Comparison of ENCODE assay signal across 15 mouse cellular contexts in genomic region chr17:46272675-46273074, GRCm38 (mm10). TPM values are rescaled to one million over a fixed set of nuclear protein-coding genes. Genes with fewer than 3 reads are reported as not detected.
DNase-seq lines count a peak whose midpoint lies in the region; ATAC-seq and TF ChIP-seq lines count a peak whose summit lies in the region.
"Had no signal": no experiment of that assay in that cellular context is flagged by ENCODE, and none has a peak within 500 bp of the region (broad histone marks: within the 10 kb centered on the region; RNA-seq: fewer than 3 reads in every experiment).

No protein-coding gene starts in this region.

- no peak overlapping the region for H3K9ac ChIP-seq in kidney, embryonic 15.5 days
- H3K9ac ChIP-seq in liver, postnatal 0 days (replicated peaks) = no peak overlapping the region
- H3K9ac ChIP-seq: liver, embryonic 15.5 days had no signal

- DNase-seq in kidney, adult 11 months = peak; percentile 61
- DNase-seq in adrenal gland, postnatal 10 days = peak; percentile 59
- DNase-seq in adrenal gland, postnatal 36 days = peak; percentile 67 to 78
- peak; percentile 56 for DNase-seq in kidney, adult 9 months
- no peak for DNase-seq in liver, postnatal 0 days
- DNase-seq: cerebellum, adult 11 months; right cerebral cortex, postnatal 25 days; thymus, postnatal 14 days had no signal

- no peaks in the 10 kb centered on the region for H3K27me3 ChIP-seq in kidney, embryonic 15.5 days
- no peaks in the 10 kb centered on the region for H3K27me3 ChIP-seq in liver, postnatal 0 days (ENCODE audit: insufficient read depth, low read length)
- H3K27me3 ChIP-seq: CH12.LX; liver, embryonic 15.5 days had no signal

- no peak overlapping the region for H3K27ac ChIP-seq in kidney, embryonic 15.5 days
- no peak overlapping the region for H3K27ac ChIP-seq in liver, postnatal 0 days (ENCODE audit: low read depth)
- H3K27ac ChIP-seq: liver, embryonic 15.5 days; macrophage had no signal

- no peak for TF ChIP-seq CTCF in liver, postnatal 0 days (IDR thresholded peaks at IDR 0.05; ENCODE audit: low read depth)

- H3K4me1 ChIP-seq in kidney, embryonic 15.5 days = 0 out of 2 replicates have a peak, but pooled peaks cover 5% of the 10 kb centered on the region
- H3K4me1 ChIP-seq in liver, postnatal 0 days (ENCODE audit: insufficient read depth) = no peaks in the 10 kb centered on the region

- no peaks in the 10 kb centered on the region for H3K9me3 ChIP-seq in kidney, embryonic 15.5 days (replicated peaks)
- no peaks in the 10 kb centered on the region for H3K9me3 ChIP-seq in liver, postnatal 0 days (ENCODE audit: low read length)
- H3K9me3 ChIP-seq: liver, embryonic 15.5 days had no signal

- ATAC-seq in kidney, embryonic 15.5 days (replicated peaks; ENCODE audit: low FRiP score) = no peak
- ATAC-seq in monocyte, adult 5-6 weeks (replicated peaks; ENCODE audit: insufficient number of reproducible peaks, low FRiP score, low TSS enrichment, poor library complexity, severe bottlenecking) = no peak
- no peak for ATAC-seq in liver, postnatal 0 days
- ATAC-seq: inflammation-experienced regulatory T-cells, adult 6 months had no signal

- no peak overlapping the region for H3K4me3 ChIP-seq in kidney, embryonic 15.5 days (replicated peaks)
- no peak overlapping the region for H3K4me3 ChIP-seq in liver, postnatal 0 days (ENCODE audit: low read depth, low read length)
- H3K4me3 ChIP-seq: liver, embryonic 15.5 days had no signal

- no peak for TF ChIP-seq EP300 in liver, postnatal 0 days (IDR thresholded peaks at IDR 0.05; ENCODE audit: low read depth)

- WGBS in kidney, embryonic 15.5 days = 80% methylated on average over 5 of the region's 5 CpGs
- WGBS in liver, postnatal 0 days (ENCODE audit: insufficient replicate concordance) = 79% methylated on average over 5 of the region's 5 CpGs

- H3K4me2 ChIP-seq in kidney, embryonic 15.5 days = no peak overlapping the region
- H3K4me2 ChIP-seq in liver, postnatal 0 days (ENCODE audit: low read depth, low read length) = no peak overlapping the region
- H3K4me2 ChIP-seq: liver, embryonic 15.5 days had no signal

- H3K36me3 ChIP-seq in kidney, embryonic 15.5 days = peaks cover 84% of the 10 kb centered on the region
- H3K36me3 ChIP-seq in liver, postnatal 0 days (replicated peaks; ENCODE audit: insufficient read depth, low read length) = peaks cover 34% of the 10 kb centered on the region

RNA-seq across cellular contexts. Expression of gene Tjap1, which starts 10.2 kb away (rescaled TPM):
- 40.3 and 47.7 TPM in 2 replicates for polyA plus RNA-seq in kidney, embryonic 15.5 days (2015; fragmentation: Nextera tagmentation; extraction: Ambion mirVana)
- total RNA-seq in adrenal gland, postnatal 10 days (2021) = 10 to 100 TPM; 42.0 to 52.6 TPM
- total RNA-seq in adrenal gland, postnatal 36 days (2021) = 10 to 100 TPM; 46.1 to 49.9 TPM
- total RNA-seq in monocyte, adult 5-6 weeks (2017) = 14.6 to 18.0 TPM (median 18.0 TPM) in 3 replicates
- 5.6 and 6.2 TPM in 2 replicates for polyA plus RNA-seq in liver, postnatal 0 days (2015; fragmentation: Nextera tagmentation; extraction: Ambion mirVana)

RNA-seq across cellular contexts. Expression of gene Lrrc73, which starts 19.3 kb away (rescaled TPM):
- 0.60 and 0.71 TPM in 2 replicates for polyA plus RNA-seq in kidney, embryonic 15.5 days (2015; fragmentation: Nextera tagmentation; extraction: Ambion mirVana)
- 1 to 10 TPM; 3.4 to 3.8 TPM for total RNA-seq in adrenal gland, postnatal 10 days (2021)
- total RNA-seq in adrenal gland, postnatal 36 days (2021) = 1 to 10 TPM; 5.4 to 8.9 TPM
- total RNA-seq in monocyte, adult 5-6 weeks (2017) = 0.58 TPM in 1 of 3 replicates, not detected in the others
- polyA plus RNA-seq in liver, postnatal 0 days (2015; fragmentation: Nextera tagmentation; extraction: Ambion mirVana) = 0.12 TPM in 1 of 2 replicates, not detected in the other
- total RNA-seq: common myeloid progenitor, adult 5-6 weeks had no signal
- polyA plus RNA-seq: liver, embryonic 15.5 days; macrophage had no signal

RNA-seq across cellular contexts. Expression of gene Dlk2, which starts 24.5 kb away (rescaled TPM):
- 0.42 and 0.85 TPM in 2 replicates for polyA plus RNA-seq in kidney, embryonic 15.5 days (2015; fragmentation: Nextera tagmentation; extraction: Ambion mirVana)
- total RNA-seq in adrenal gland, postnatal 10 days (2021) = 1 to 10 TPM in 1 of 2 experiments, under 1 TPM in 1; 0.78 to 1.3 TPM
- total RNA-seq in adrenal gland, postnatal 36 days (2021) = under 1 TPM in 1 of 2 experiments, not detected in 1; 0.33 TPM
- not detected in 3 replicates for total RNA-seq in monocyte, adult 5-6 weeks (2017)
- polyA plus RNA-seq in liver, postnatal 0 days (2015; fragmentation: Nextera tagmentation; extraction: Ambion mirVana) = not detected in 2 replicates
- polyA plus RNA-seq: inflammation-experienced regulatory T-cells, adult 6 months; liver, embryonic 15.5 days; macrophage had no signal

RNA-seq across cellular contexts. Expression of gene Yipf3, which starts 24.8 kb away (rescaled TPM):
- 103 and 113 TPM in 2 replicates for polyA plus RNA-seq in kidney, embryonic 15.5 days (2015; fragmentation: Nextera tagmentation; extraction: Ambion mirVana)
- total RNA-seq in adrenal gland, postnatal 10 days (2021) = 100 to 1,000 TPM; 105 to 121 TPM
- total RNA-seq in adrenal gland, postnatal 36 days (2021) = 100 to 1,000 TPM; 137 to 176 TPM
- total RNA-seq in monocyte, adult 5-6 weeks (2017) = 57.8 to 85.4 TPM (median 76.1 TPM) in 3 replicates
- 62.6 and 68.7 TPM in 2 replicates for polyA plus RNA-seq in liver, postnatal 0 days (2015; fragmentation: Nextera tagmentation; extraction: Ambion mirVana)

RNA-seq across cellular contexts. Expression of gene Polr1c, which starts 24.8 kb away (rescaled TPM):
- polyA plus RNA-seq in kidney, embryonic 15.5 days (2015; fragmentation: Nextera tagmentation; extraction: Ambion mirVana) = 104 TPM in 2 replicates
- total RNA-seq in adrenal gland, postnatal 10 days (2021) = 10 to 100 TPM; 68.3 to 72.3 TPM
- total RNA-seq in adrenal gland, postnatal 36 days (2021) = 100 to 1,000 TPM in 1 of 2 experiments, 10 to 100 TPM in 1; 97.8 to 119 TPM
- 37.2 to 47.6 TPM (median 42.7 TPM) in 3 replicates for total RNA-seq in monocyte, adult 5-6 weeks (2017)
- polyA plus RNA-seq in liver, postnatal 0 days (2015; fragmentation: Nextera tagmentation; extraction: Ambion mirVana) = 23.9 and 24.8 TPM in 2 replicates
